Mouse (Mus musculus): ENCODE results near the gene Cyp2d26. TPM values are rescaled to one million over a fixed set of nuclear protein-coding genes. Genes with fewer than 3 reads are reported as not detected.

The Cyp2d26 gene
- polyA plus RNA-seq, 2 experiments, result 21.3 to 28.8 TPM

DNA sequence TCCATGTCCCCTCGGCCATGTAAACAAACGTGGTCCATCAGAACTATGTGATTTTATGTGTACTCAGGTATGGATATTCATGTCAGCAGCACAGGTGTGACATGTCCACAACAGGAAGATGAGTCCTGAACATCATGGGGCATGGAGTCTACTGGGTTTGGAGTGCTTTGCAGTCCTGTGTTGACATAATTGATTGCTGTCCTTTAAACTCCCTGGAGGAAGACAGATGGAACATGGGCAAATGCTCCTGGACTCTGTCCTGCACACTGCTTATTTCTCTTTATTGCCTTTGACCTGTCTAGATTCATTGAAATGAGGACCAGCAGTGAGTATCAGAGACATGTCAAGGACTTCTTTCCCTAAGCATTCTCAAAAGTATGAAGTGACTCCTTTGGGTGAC is 28.2 kb downstream of the Cyp2d26 start:
- DNase-seq (ENCODE audit: low read depth in 3 of 3, low spot score in 3 of 3), result no peak
- Histone ChIP-seq H3K9me3 (ENCODE audit: control insufficient read depth, low read length) (no peaks in the 10 kb centered on the region), H3K4me2 (ENCODE audit: low read depth) (no peak overlapping the region), H3K27me3 (ENCODE audit: control insufficient read depth, insufficient read depth, low read length) (no peaks in the 10 kb centered on the region), H3K27ac (no peak overlapping the region), H3K36me3 (replicated peaks; ENCODE audit: control insufficient read depth, insufficient read depth, low read depth) (no peaks in the 10 kb centered on the region), H3K4me1 (replicated peaks; ENCODE audit: control insufficient read depth in 2 of 2, insufficient read depth in 2 of 2, low read length in 1 of 2) (0 out of 4 replicates have a peak, but pooled peaks cover 0 to 2% of the 10 kb centered on the region in 2 experiments), H3K4me3 (ENCODE audit: insufficient read depth in 1 of 2, low read depth in 2 of 2, low read length in 2 of 2) (no peak overlapping the region), H3K9ac (replicated peaks) (no peak overlapping the region)
- TF ChIP-seq CTCF (IDR thresholded peaks at IDR 0.05; ENCODE audit: low read depth) (no peak), EP300 (IDR thresholded peaks at IDR 0.05; ENCODE audit: low read depth) (no peak)
- ATAC-seq (ENCODE audit: insufficient read depth), result no peak
- WGBS (ENCODE audit: insufficient replicate concordance), result 58% methylated on average over 2 of the region's 2 CpGs

DNA sequence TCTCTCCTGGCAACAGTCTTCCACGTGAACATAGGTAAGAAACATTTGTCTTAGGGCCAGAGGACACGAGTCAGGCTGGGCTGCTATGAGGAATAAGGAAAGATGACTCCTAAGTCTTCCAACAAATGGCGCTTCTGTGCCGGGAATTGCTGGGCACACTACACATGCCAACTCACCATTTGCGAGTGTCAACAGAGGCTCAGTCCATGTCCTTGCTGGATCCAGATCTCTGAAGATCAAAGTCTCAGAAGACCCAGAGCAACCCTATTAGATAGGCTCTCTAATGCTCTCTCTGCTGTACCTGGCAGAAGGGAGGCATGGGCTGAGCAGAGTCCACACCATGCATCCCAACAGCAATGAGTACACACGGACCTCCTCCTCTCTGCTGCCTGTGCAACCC is 29.2 kb downstream of the Cyp2d26 start:
- Histone ChIP-seq H3K27me3 (ENCODE audit: control insufficient read depth, insufficient read depth, low read length) (no peaks in the 10 kb centered on the region), H3K9me3 (ENCODE audit: control insufficient read depth, low read length) (no peaks in the 10 kb centered on the region), H3K27ac (no peak overlapping the region), H3K4me2 (ENCODE audit: low read depth) (no peak overlapping the region), H3K4me3 (ENCODE audit: insufficient read depth in 1 of 2, low read depth in 2 of 2, low read length in 2 of 2) (no peak overlapping the region), H3K9ac (replicated peaks) (no peak overlapping the region), H3K36me3 (replicated peaks; ENCODE audit: control insufficient read depth, insufficient read depth, low read depth) (no peaks in the 10 kb centered on the region), H3K4me1 (replicated peaks; ENCODE audit: control insufficient read depth in 2 of 2, insufficient read depth in 2 of 2, low read length in 1 of 2) (0 out of 4 replicates have a peak, but pooled peaks cover 0 to 2% of the 10 kb centered on the region in 2 experiments)
- DNase-seq (ENCODE audit: low read depth in 3 of 3, low spot score in 3 of 3), result no peak
- TF ChIP-seq CTCF (IDR thresholded peaks at IDR 0.05; ENCODE audit: low read depth) (no peak), EP300 (IDR thresholded peaks at IDR 0.05; ENCODE audit: low read depth) (no peak)
- WGBS (ENCODE audit: insufficient replicate concordance), result 45% methylated on average over 6 of the region's 6 CpGs
- no peak for ATAC-seq (ENCODE audit: insufficient read depth)

DNA sequence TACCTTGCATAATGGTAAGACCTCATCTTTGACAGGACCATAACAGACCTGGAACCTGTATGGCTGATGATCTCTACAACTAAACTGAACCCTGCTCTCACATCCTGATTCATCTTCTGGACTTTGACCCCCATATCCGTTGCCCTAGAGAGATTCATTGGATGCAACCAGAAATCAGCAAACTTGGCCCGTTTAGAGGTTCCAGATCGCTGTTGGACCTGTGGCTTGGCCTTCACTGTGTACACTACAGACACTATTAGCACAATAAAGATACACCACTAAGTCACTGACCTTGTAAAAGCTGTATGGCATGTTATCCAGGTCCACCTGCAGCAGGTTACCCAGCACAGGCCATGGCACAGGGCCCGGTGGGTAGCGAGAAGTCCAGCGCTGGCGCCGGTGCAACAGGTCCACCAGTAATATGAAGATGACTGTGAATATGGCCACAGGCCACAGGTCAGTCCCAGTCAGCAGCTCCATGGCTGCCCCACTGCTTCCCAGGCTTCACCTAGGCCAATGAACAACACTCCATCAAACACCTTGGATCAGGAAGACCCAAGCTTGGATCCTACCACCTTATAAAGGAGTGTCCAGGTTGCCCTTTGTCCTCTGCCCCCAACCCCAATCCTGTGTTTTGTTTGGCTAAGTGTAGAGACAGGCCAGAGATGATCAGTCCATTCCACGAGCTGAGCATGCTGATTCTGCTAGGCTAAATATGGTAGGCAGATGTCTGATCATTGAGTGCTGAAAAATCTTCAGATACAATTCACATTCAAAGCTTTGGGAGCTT is 30.3 kb downstream of the Cyp2d26 start, which contains the start of gene Cyp2d40:
Gene Cyp2d40, minus strand, starts transcription at position 553 of the 790 bp plus-strand sequence.
- ATAC-seq (ENCODE audit: insufficient read depth), result no peak
- H3K27me3 ChIP-seq (ENCODE audit: control insufficient read depth, insufficient read depth, low read length), result no peaks in the 10 kb centered on the region
- H3K36me3 ChIP-seq (replicated peaks; ENCODE audit: control insufficient read depth, insufficient read depth, low read depth), result no peaks in the 10 kb centered on the region
- 66% methylated on average over 9 of the region's 9 CpGs for WGBS (ENCODE audit: insufficient replicate concordance)
- no peak for DNase-seq (ENCODE audit: low read depth in 3 of 3, low spot score in 3 of 3)
- H3K4me3 ChIP-seq (ENCODE audit: insufficient read depth in 1 of 2, low read depth in 2 of 2, low read length in 2 of 2), result no peak within 1 kb of the TSS
- 0 out of 4 replicates have a peak, but pooled peaks cover 0 to 2% of the 10 kb centered on the region in 2 experiments for H3K4me1 ChIP-seq (replicated peaks; ENCODE audit: control insufficient read depth in 2 of 2, insufficient read depth in 2 of 2, low read length in 1 of 2)
- TF ChIP-seq CTCF (IDR thresholded peaks at IDR 0.05; ENCODE audit: low read depth) (no peak), EP300 (IDR thresholded peaks at IDR 0.05; ENCODE audit: low read depth) (no peak)
- no peaks in the 10 kb centered on the region for H3K9me3 ChIP-seq (ENCODE audit: control insufficient read depth, low read length)
- no peak within 1 kb of the TSS for H3K4me2 ChIP-seq (ENCODE audit: low read depth)
- H3K9ac ChIP-seq (replicated peaks), result no peak within 1 kb of the TSS
- H3K27ac ChIP-seq, result no peak within 1 kb of the TSS

DNA sequence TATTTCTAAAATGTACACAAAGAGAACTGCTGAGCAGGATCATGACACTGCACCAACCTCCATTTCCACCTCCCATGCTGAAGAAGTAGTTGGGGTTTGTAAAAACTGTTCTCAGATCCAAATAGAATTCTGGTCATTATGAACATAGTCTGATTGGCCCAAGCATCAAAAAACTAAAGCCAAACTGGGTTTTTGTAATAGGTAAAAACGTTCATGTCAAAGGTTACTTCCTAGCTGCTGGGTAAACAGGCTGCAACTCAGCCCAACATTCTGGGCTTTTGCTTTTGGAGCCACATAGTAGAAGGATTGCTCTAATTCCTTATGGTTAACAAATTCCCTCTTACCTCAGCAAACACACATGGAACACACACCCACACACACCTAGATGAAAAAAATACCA is 46.0 kb downstream of the Cyp2d26 start:
- Histone ChIP-seq H3K4me3 (ENCODE audit: insufficient read depth in 1 of 2, low read depth in 2 of 2, low read length in 2 of 2) (no peak overlapping the region), H3K36me3 (replicated peaks; ENCODE audit: control insufficient read depth, insufficient read depth, low read depth) (no peaks in the 10 kb centered on the region), H3K9ac (replicated peaks) (no peak overlapping the region), H3K27me3 (ENCODE audit: control insufficient read depth, insufficient read depth, low read length) (no peaks in the 10 kb centered on the region), H3K4me2 (ENCODE audit: low read depth) (no peak overlapping the region), H3K4me1 (replicated peaks; ENCODE audit: control insufficient read depth in 2 of 2, insufficient read depth in 2 of 2, low read length in 1 of 2) (peaks cover 0 to 2% of the 10 kb centered on the region in 2 experiments; a peak in 2 of 4 replicates), H3K27ac (no peak overlapping the region), H3K9me3 (ENCODE audit: control insufficient read depth, low read length) (no peaks in the 10 kb centered on the region; the same call in 1 of the 2 replicates)
- ATAC-seq (ENCODE audit: insufficient read depth) (no peak), DNase-seq (ENCODE audit: low read depth in 3 of 3, low spot score in 3 of 3) (no peak)
- WGBS (ENCODE audit: insufficient replicate concordance), result 12% methylated on average over 1 of the region's 1 CpGs
- TF ChIP-seq CTCF (IDR thresholded peaks at IDR 0.05; ENCODE audit: low read depth) (no peak), EP300 (IDR thresholded peaks at IDR 0.05; ENCODE audit: low read depth) (no peak)

DNA sequence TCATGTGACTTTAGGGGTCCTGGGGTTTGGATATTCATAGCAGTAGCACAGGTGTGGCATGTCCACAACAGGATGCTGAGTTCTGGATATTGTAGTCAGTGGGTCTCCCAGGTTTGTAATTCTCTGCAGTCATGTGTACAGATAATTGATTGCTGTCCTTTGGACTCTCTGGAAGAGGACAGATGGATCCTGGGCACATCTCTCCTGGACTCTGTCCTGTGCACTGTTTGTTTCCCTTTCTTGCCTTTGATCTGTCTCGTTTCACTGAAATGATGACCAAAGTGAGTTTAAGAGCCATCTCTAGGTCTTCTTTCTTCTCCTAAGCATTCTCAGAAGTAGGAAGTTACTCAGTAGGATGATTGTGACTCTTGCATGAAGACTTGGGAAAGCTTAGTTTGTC is 46.6 kb downstream of the Cyp2d26 start:
- no peak for DNase-seq (ENCODE audit: low read depth in 3 of 3, low spot score in 3 of 3)
- Histone ChIP-seq H3K9me3 (ENCODE audit: control insufficient read depth, low read length) (no peaks in the 10 kb centered on the region; the same call in 1 of the 2 replicates), H3K9ac (replicated peaks) (no peak overlapping the region), H3K27me3 (ENCODE audit: control insufficient read depth, insufficient read depth, low read length) (no peaks in the 10 kb centered on the region), H3K27ac (no peak overlapping the region), H3K4me2 (ENCODE audit: low read depth) (no peak overlapping the region), H3K36me3 (replicated peaks; ENCODE audit: control insufficient read depth, insufficient read depth, low read depth) (no peaks in the 10 kb centered on the region), H3K4me1 (replicated peaks; ENCODE audit: control insufficient read depth in 2 of 2, insufficient read depth in 2 of 2, low read length in 1 of 2) (peaks cover 0 to 2% of the 10 kb centered on the region in 2 experiments; a peak in 2 of 4 replicates), H3K4me3 (ENCODE audit: insufficient read depth in 1 of 2, low read depth in 2 of 2, low read length in 2 of 2) (no peak overlapping the region)
- no peak for TF ChIP-seq CTCF (IDR thresholded peaks at IDR 0.05; ENCODE audit: low read depth)
- TF ChIP-seq EP300 (IDR thresholded peaks at IDR 0.05; ENCODE audit: low read depth), result no peak
- no peak for ATAC-seq (ENCODE audit: insufficient read depth)
- WGBS (ENCODE audit: insufficient replicate concordance), result 14% methylated on average over 1 of the region's 1 CpGs

Small RNA genes within 50 kb of the gene (microRNA-seq; reads per million reads assigned to microRNA genes)
- gene Gm27618, result not detected

Other genes starting within 250 kb of the Cyp2d26 start
- gene Cyp2d12, start 239.2 kb downstream of the Cyp2d26 start, polyA plus RNA-seq (2012; rRNA removed), result not detected in 2 replicates
- gene Cyp2d12, start 239.2 kb downstream of the Cyp2d26 start, polyA plus RNA-seq (2014; fragmentation: Nextera tagmentation; extraction: Ambion mirVana), result not detected in 2 replicates
- gene Cyp2d34, start 173.3 kb downstream of the Cyp2d26 start, polyA plus RNA-seq (2012; rRNA removed), result not detected in 2 replicates
- gene Cyp2d34, start 173.3 kb downstream of the Cyp2d26 start, polyA plus RNA-seq (2014; fragmentation: Nextera tagmentation; extraction: Ambion mirVana), result not detected in 2 replicates
- 0.06 and 0.16 TPM in 2 replicates for gene Cyp2d40, start 30.1 kb downstream of the Cyp2d26 start, polyA plus RNA-seq (2012; rRNA removed)
- 0.28 TPM in 1 of 2 replicates, not detected in the other for gene Cyp2d40, start 30.1 kb downstream of the Cyp2d26 start, polyA plus RNA-seq (2014; fragmentation: Nextera tagmentation; extraction: Ambion mirVana)
- 4.3 and 5.7 TPM in 2 replicates for gene Tcf20, start 193.6 kb upstream of the Cyp2d26 start, polyA plus RNA-seq (2012; rRNA removed)
- gene Tcf20, start 193.6 kb upstream of the Cyp2d26 start, polyA plus RNA-seq (2014; fragmentation: Nextera tagmentation; extraction: Ambion mirVana), result 2.9 and 3.2 TPM in 2 replicates
- 3.6 TPM in 2 replicates for gene Nfam1, start 239.0 kb upstream of the Cyp2d26 start, polyA plus RNA-seq (2012; rRNA removed)
- 5.0 and 5.9 TPM in 2 replicates for gene Nfam1, start 239.0 kb upstream of the Cyp2d26 start, polyA plus RNA-seq (2014; fragmentation: Nextera tagmentation; extraction: Ambion mirVana)